Mouse (Mus musculus) gastrocnemius, postnatal 14 days (tissue): Measurements from ENCODE around the gene Rap1gap2. TPM values are rescaled to one million over a fixed set of nuclear protein-coding genes. Genes with fewer than 3 reads are reported as not detected.

ENCODE experiments used
- DNase-seq: peaks from one replicate; pipeline ENCODE4 v3.0.0; 2021; ENCODE audit warnings: mixed read lengths
- intact Hi-C: fragments of 180-260 bp; cut with DNase I; formaldehyde crosslinking; loops from one replicate; pipeline ENCODE4 v1.15.1; 2025; ENCODE audit warnings: low total_unique reads
- total RNA-seq, 2 experiments: library from RNA; stranded (reverse); gene quantifications; 2 replicates each; pipeline ENCODE4 v1.2.3; 2021

Rap1gap2 gene
- total RNA-seq, 2 experiments from 2014 or later: 9.9 to 10.0 TPM

GRCm38 (mm10) chr11:74404216-74404615 lies 206.5 kb downstream of the Rap1gap2 start:
- DNase-seq: peak; percentile 70
- intact Hi-C loops: loop anchor here (5.0 kb wide), 1 partner anchor 118 kb away; no protein-coding TSS in a partner anchor

- intact Hi-C loops: loop anchor here (5.0 kb wide), 1 partner anchor 120 kb away; no protein-coding TSS in a partner anchor
- no peak for DNase-seq
These were observed 208.6 kb downstream of the Rap1gap2 start for GRCm38 (mm10) chr11:74402126-74402525.

DNA sequence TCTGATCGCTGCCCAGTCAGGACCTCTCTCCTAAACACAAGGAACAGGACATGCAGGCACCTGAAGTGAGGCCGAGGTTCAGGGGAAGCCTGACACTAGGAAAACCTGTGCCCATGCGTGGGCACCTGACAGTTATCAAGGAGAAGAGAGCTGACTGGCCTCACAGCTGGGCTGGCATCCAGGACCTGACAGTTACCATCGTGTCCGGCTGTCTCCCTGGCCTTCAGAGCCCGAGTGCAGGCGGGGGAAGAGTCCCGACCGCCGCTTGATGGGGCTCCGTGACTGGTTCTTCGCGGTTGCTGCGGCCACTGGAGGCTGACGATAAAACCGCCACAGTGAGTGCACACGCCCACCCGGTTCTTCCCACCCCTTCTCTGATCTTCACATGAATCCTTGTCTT lies 215.1 kb downstream of the Rap1gap2 start:
- DNase-seq: no peak
- intact Hi-C loops: loop anchor here (5.0 kb wide), 1 partner anchor 72 kb away; no protein-coding TSS in a partner anchor

DNA sequence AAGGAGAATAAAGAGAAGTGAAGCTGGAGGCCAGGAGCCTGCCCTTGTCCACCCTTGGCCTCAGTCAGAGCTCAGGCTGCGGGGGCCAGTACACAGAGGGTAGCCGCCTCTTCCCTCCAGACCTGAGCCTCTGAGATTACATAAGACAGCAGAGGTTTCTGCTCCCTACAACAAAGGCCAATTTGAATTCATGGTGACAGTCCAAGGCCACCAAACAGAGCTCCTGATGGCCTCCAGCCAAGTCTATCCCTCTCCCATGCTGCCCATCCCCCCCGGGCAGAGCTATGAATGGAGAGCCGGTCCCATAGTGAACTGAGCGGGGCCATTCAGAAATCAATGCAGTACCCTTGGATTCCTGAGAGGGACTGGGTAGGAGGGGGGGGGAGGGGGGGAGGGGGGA lies 217.2 kb downstream of the Rap1gap2 start:
- DNase-seq: no peak
- intact Hi-C loops: no loop called here

DNA sequence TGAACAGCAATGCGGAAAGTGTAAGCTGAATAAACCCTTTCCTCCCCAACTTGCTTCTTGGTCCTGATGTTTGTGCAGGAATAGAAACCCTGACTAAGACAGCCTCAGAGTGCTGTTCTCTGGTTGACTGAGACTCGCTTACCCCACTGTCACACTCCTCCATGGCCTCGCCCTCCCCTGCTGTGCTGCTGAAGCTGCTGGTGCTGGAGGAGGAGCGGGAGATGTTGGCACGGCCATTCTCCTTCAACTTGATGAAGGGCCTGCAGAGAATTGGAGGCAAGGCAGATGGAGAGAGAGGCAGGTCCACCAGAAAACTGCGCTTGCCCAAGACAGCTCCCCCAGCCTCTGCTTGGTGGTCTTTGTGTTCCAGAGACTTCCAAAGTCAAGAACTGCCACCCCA lies 217.8 kb downstream of the Rap1gap2 start:
- intact Hi-C loops: no loop called here

DNA sequence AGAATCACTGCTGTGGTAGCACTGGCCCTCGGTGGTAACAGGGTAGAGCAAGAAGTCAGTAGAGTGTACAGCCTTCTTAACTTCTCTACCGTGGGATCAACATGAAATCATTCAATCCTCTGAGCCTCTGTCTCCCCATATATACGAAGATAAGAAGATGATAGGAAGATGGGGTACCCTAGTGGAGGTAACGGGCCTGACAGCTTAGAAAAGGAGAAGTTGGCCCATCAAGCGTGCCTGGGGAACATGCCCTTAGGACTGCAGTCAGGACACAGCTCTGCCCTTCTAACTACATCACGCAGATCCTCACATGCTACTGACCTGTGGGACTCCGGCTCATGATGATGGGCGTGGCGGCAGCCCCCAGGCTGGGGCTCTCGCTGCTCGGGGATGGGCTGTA lies 218.8 kb downstream of the Rap1gap2 start:
- intact Hi-C loops: no loop called here

More for the DNA sequence above, 217.8 kb downstream of the Rap1gap2 start:
- no peak for DNase-seq

DNA sequence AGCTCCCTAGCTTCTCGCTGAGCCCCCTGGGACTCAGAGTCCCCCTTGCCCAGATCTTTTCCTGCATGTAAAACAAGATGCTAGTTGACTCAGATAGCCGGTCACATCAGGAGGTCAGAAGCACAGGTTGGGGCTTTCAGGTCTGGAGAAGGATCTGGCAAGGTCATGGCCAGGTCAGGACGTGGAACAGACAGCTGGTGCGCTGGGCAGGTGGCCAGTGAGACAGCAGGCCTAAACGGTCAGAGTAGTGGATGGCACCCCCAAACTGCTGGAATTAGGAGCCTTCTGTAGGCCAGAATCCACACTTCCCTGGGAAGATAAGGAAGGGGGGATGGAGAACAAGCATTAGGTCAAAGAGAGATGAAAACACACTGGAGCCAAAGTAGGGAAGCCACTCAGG lies 223.5 kb downstream of the Rap1gap2 start:
- intact Hi-C loops: no loop called here
- peak; percentile 26 for DNase-seq

More for the DNA sequence above, 218.8 kb downstream of the Rap1gap2 start:
- no peak for DNase-seq

GRCm38 (mm10) chr11:74385674-74386073 lies 225.0 kb downstream of the Rap1gap2 start:
- intact Hi-C loops: no loop called here
- no peak for DNase-seq

- intact Hi-C loops: loop anchor here (5.0 kb wide), 2 partner anchors 148 to 168 kb away; no protein-coding TSS in a partner anchor
- no peak for DNase-seq
These were observed 231.4 kb downstream of the Rap1gap2 start for GRCm38 (mm10) chr11:74379166-74379873.

DNA sequence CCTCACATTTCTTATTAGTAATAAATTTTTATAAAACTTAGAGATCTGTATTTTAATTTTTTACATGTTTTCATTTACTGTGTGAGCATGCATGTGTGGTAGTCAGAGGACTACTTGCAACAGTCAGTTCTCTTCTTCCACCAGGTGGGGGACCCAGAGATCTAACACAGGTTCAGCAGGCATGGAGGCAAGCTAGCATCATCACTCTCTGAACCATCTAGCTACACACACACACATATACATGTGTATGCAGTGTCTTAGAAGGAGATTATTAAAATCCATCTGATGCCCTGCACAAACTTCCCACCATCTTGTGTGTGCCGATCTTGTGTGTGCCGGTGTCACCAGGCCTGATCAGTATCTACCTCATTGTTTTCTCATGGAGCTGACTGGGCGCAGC lies 233.9 kb downstream of the Rap1gap2 start:
- peak; percentile 44 for DNase-seq
- intact Hi-C loops: loop anchor here (5.0 kb wide), 2 partner anchors 150 to 170 kb away; no protein-coding TSS in a partner anchor

GRCm38 (mm10) chr11:74371393-74372100 lies 239.2 kb downstream of the Rap1gap2 start:
- intact Hi-C loops: no loop called here
- DNase-seq: peak; percentile 57

DNA sequence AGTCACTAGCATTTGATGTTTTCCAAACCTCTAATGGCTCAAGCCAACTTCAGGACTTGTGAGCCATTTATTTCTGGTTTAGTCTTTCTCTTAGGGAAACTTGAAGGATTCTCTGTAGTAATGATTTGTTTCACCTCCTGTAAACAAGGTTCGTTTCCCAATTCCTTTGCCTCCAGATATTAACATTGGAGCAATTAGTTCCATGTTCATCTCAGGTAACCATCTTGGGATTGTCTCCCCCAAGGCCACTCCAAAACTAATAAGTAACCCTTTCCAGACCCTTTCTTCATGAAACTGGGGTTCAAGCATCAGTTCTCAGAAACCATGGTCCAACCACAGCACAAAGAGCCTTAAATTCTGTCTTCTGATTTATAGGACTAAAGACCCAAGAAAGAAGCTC lies 248.9 kb downstream of the Rap1gap2 start, which contains the start of gene Olfr412:
Gene Olfr412 (plus strand): TSS at position 301 of the 400 bp plus-strand sequence.
- DNase-seq: no peak
- intact Hi-C loops: no loop called here

DNA sequence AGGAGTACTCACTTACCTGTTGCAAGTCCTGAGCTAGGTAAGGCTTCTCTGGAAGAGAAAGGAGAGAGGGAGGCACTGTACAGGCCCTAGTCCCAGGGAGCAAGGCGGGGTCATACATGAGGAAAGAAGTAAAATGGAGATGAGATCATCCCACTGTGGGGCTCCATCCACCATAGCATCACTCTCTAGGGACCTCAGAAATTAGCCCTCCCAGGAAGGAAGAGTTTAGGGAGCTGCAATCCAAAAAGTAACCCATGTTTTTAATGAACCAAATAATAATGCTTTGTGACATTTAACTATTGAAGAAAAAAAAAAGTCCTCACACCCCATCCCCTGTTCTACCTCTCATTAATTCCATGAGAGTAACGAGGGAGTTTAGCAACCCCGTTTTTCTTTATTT lies 258.2 kb downstream of the Rap1gap2 start, which contains the start of gene Olfr411:
Gene Olfr411 (minus strand): TSS at position 101 of the 400 bp plus-strand sequence.
- DNase-seq: no peak
- intact Hi-C loops: no loop called here

DNA sequence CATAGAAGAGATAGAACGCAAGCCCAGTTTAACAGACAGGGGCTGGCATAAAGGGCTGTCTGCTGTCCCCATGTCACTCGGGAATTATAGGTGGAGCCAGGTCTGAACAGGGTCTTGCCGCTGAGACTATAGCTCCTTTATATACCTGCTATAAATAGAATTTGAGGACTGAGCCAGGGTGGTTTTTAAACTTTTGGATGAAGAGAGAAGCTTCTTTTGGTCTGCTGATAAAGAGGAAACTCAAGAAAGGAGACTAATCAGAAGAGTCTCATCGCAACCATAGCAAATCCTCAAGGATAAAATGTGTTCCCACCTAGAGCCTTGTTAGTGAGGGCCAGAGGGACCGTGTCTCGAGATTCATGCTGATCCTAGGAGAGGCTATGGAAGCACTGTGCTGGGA lies 272.8 kb downstream of the Rap1gap2 start, which contains the start of gene Olfr410:
Gene Olfr410 (minus strand): TSS at position 101 of the 400 bp plus-strand sequence.
- DNase-seq: no peak
- intact Hi-C loops: no loop called here

Other genes starting within 250 kb of the Rap1gap2 start
- gene Olfr412, start 248.8 kb downstream of the Rap1gap2 start, total RNA-seq: not detected
- gene Ccdc92b, start 8.7 kb upstream of the Rap1gap2 start, total RNA-seq: under 1 TPM; 0.09 to 0.12 TPM
- 10 to 100 TPM; 82.1 to 89.8 TPM for gene Cluh, start 38.6 kb upstream of the Rap1gap2 start, total RNA-seq
- 100 to 1,000 TPM in 1 of 2 experiments, 10 to 100 TPM in 1; 96.6 to 101 TPM for gene Pafah1b1, start 113.8 kb upstream of the Rap1gap2 start, total RNA-seq
- gene Mettl16, start 159.9 kb upstream of the Rap1gap2 start, total RNA-seq: 1 to 10 TPM; 8.5 to 9.2 TPM
- 1 to 10 TPM; 5.4 to 6.1 TPM for gene Mnt, start 220.0 kb upstream of the Rap1gap2 start, total RNA-seq